Mouse (Mus musculus) MEL (cell line): ENCODE results near the gene Pip4p1. TPM values are rescaled to one million over a fixed set of nuclear protein-coding genes. Genes with fewer than 3 reads are reported as not detected.

Experiments
- DNase-seq: peaks from one replicate; pipeline ENCODE4 v3.0.0; 2011; ENCODE audit warnings: low read depth, low spot score
- H3K27ac ChIP-seq: 2 replicates; pipeline ENCODE4 v1.5.1; 2012; ENCODE audit warnings: low read depth, mild to moderate bottlenecking, control low read depth, low read length, moderate library complexity; ENCODE audit not compliant: control insufficient read depth
- H3K27me3 ChIP-seq, 2 experiments: fragments of 150-350 bp in 1 of 2; sonication (generic) in 1 of 2; 2 replicates each; pipeline ENCODE4 v1.6.1; 2012; ENCODE audit warnings: low read length in 2 of 2, mild to moderate bottlenecking in 2 of 2, improper control_type of control experiment in 1 of 2, moderate library complexity in 1 of 2; ENCODE audit not compliant: insufficient read depth in 2 of 2, control insufficient read depth in 1 of 2
- H3K36me3 ChIP-seq, 2 experiments: 2 replicates each; pipeline ENCODE4 v1.6.1; 2012 to 2014; ENCODE audit warnings: low read length in 2 of 2, improper control_type of control experiment in 1 of 2, inconsistent platforms in 1 of 2, mild to moderate bottlenecking in 1 of 2; ENCODE audit not compliant: insufficient read depth in 2 of 2, control insufficient read depth in 1 of 2
- H3K4me1 ChIP-seq, 2 experiments: fragments of 150-350 bp in 1 of 2; sonication (generic) in 1 of 2; 2 replicates each; pipeline ENCODE4 v1.6.1; 2012; ENCODE audit warnings: low read length in 2 of 2, improper control_type of control experiment in 1 of 2, mild to moderate bottlenecking in 1 of 2; ENCODE audit not compliant: insufficient read depth in 2 of 2, control insufficient read depth in 1 of 2
- H3K4me3 ChIP-seq, 2 experiments: fragments of 150-350 bp in 1 of 2; sonication (generic) in 1 of 2; 2 replicates each; pipeline ENCODE4 v1.5.1; 2012; ENCODE audit warnings: low read depth in 2 of 2, low read length in 2 of 2, mild to moderate bottlenecking in 2 of 2, moderate library complexity in 2 of 2, control low read depth in 1 of 2, improper control_type of control experiment in 1 of 2; ENCODE audit not compliant: control insufficient read depth in 1 of 2, insufficient read depth in 1 of 2
- H3K79me2 ChIP-seq: 2 replicates; pipeline ENCODE4 v1.6.1; 2012; ENCODE audit warnings: mild to moderate bottlenecking, low read length, moderate library complexity; ENCODE audit not compliant: control insufficient read depth, poor library complexity, insufficient read depth
- H3K9ac ChIP-seq: 2 replicates; pipeline ENCODE4 v1.6.1; 2012; ENCODE audit warnings: low read depth, mild to moderate bottlenecking, control low read depth, low read length, moderate library complexity; ENCODE audit not compliant: control insufficient read depth, poor library complexity, severe bottlenecking
- H3K9me3 ChIP-seq: fragments of 150-350 bp; sonication (generic); replicated peaks from 2 replicates; pipeline ENCODE4 v1.6.1; 2012; ENCODE audit warnings: mild to moderate bottlenecking, low read length, improper control_type of control experiment, moderate library complexity; ENCODE audit not compliant: insufficient read depth
- CHD2 ChIP-seq: IDR thresholded peaks from 2 replicates; pipeline ENCODE4 v1.6.1; 2011; ENCODE audit warnings: low read length, improper control_type of control experiment
- CTCF ChIP-seq, 3 experiments: IDR thresholded peaks in 2 of 3; conservative IDR thresholded peaks in 1 of 3; 2 replicates each; pipeline ENCODE4 v1.5.1; 2011 to 2012; ENCODE audit warnings: low read length in 3 of 3, low read depth in 2 of 3, mild to moderate bottlenecking in 2 of 3, improper control_type of control experiment in 1 of 3, inconsistent platforms in 1 of 3, mixed read lengths in 1 of 3, moderate library complexity in 1 of 3; ENCODE audit not compliant: control insufficient read depth in 1 of 3, insufficient read depth in 1 of 3, poor library complexity in 1 of 3, severe bottlenecking in 1 of 3
- ELF1 ChIP-seq: IDR thresholded peaks from 2 replicates; pipeline ENCODE4 v1.6.1; 2014; ENCODE audit warnings: low read depth, mild to moderate bottlenecking, inconsistent platforms, low read length, improper control_type of control experiment, moderate library complexity
- ETS1 ChIP-seq: IDR thresholded peaks from 2 replicates; pipeline ENCODE4 v1.6.1; 2012; ENCODE audit warnings: low read depth, mild to moderate bottlenecking, inconsistent platforms, low read length, improper control_type of control experiment, moderate library complexity
- GABPA ChIP-seq: IDR thresholded peaks from 2 replicates; pipeline ENCODE4 v1.6.1; 2012; ENCODE audit warnings: low read depth, mild to moderate bottlenecking, inconsistent platforms, low read length, improper control_type of control experiment, moderate library complexity
- HCFC1 ChIP-seq: IDR thresholded peaks from 2 replicates; pipeline ENCODE4 v1.6.1; 2012; ENCODE audit warnings: low read depth, mild to moderate bottlenecking, inconsistent platforms, low read length, improper control_type of control experiment, moderate library complexity
- JUND ChIP-seq: IDR thresholded peaks from 2 replicates; pipeline ENCODE4 v1.6.1; 2011; ENCODE audit warnings: low read depth, mild to moderate bottlenecking, improper control_type of control experiment, low read length
- MAFK ChIP-seq: IDR thresholded peaks from 2 replicates; pipeline ENCODE4 v1.6.1; 2011; ENCODE audit warnings: low read depth, mild to moderate bottlenecking, low read length, improper control_type of control experiment, borderline replicate concordance
- MAX ChIP-seq: IDR thresholded peaks from 2 replicates; pipeline ENCODE4 v1.6.1; 2011; ENCODE audit warnings: low read length, improper control_type of control experiment
- MAZ ChIP-seq: IDR thresholded peaks from 2 replicates; pipeline ENCODE4 v1.6.1; 2012; ENCODE audit warnings: low read depth, mild to moderate bottlenecking, inconsistent platforms, low read length, improper control_type of control experiment
- MEF2A ChIP-seq: IDR thresholded peaks from 2 replicates; pipeline ENCODE4 v1.6.1; 2014; ENCODE audit warnings: low read depth, mild to moderate bottlenecking, inconsistent platforms, low read length, improper control_type of control experiment; ENCODE audit not compliant: poor library complexity, insufficient replicate concordance, severe bottlenecking; ENCODE audit errors: extremely low read depth
- MYB ChIP-seq: IDR thresholded peaks from 2 replicates; pipeline ENCODE4 v1.6.1; 2011; ENCODE audit warnings: mild to moderate bottlenecking, low read depth, low read length, improper control_type of control experiment
- NELFE ChIP-seq: IDR thresholded peaks from 2 replicates; pipeline ENCODE4 v1.6.1; 2011; ENCODE audit warnings: low read depth, low read length, improper control_type of control experiment
- NRF1 ChIP-seq: IDR thresholded peaks from 2 replicates; pipeline ENCODE4 v1.6.1; 2014; ENCODE audit warnings: low read depth, mild to moderate bottlenecking, inconsistent platforms, low read length, improper control_type of control experiment, moderate library complexity; ENCODE audit not compliant: poor library complexity, insufficient read depth, severe bottlenecking
- POLR2A ChIP-seq, 2 experiments: IDR thresholded peaks; 2 replicates each; pipeline ENCODE4 v1.6.1; 2011 to 2012; ENCODE audit warnings: low read length in 2 of 2, mild to moderate bottlenecking in 2 of 2, control low read depth in 1 of 2, improper control_type of control experiment in 1 of 2, low read depth in 1 of 2, moderate library complexity in 1 of 2; ENCODE audit not compliant: control insufficient read depth in 1 of 2, insufficient read depth in 1 of 2, poor library complexity in 1 of 2
- POLR2AphosphoS2 ChIP-seq: IDR thresholded peaks from 2 replicates; pipeline ENCODE4 v1.6.1; 2011; ENCODE audit warnings: low read length, improper control_type of control experiment
- RCOR1 ChIP-seq: IDR thresholded peaks from 2 replicates; pipeline ENCODE4 v1.6.1; 2012; ENCODE audit warnings: low read depth, mild to moderate bottlenecking, inconsistent platforms, low read length, improper control_type of control experiment
- SIN3A ChIP-seq: IDR thresholded peaks from 2 replicates; pipeline ENCODE4 v1.6.1; 2012; ENCODE audit warnings: low read length, improper control_type of control experiment, inconsistent platforms
- SMC3 ChIP-seq: IDR thresholded peaks from 2 replicates; pipeline ENCODE4 v1.6.1; 2011; ENCODE audit warnings: low read depth, low read length, improper control_type of control experiment
- TAL1 ChIP-seq: IDR thresholded peaks from 2 replicates; pipeline ENCODE4 v1.6.1; 2012; ENCODE audit warnings: mild to moderate bottlenecking, inconsistent platforms, low read length, moderate library complexity, mixed read lengths
- TBP ChIP-seq: IDR thresholded peaks from 2 replicates; pipeline ENCODE4 v1.8.0; 2011; ENCODE audit warnings: low read depth, low read length, improper control_type of control experiment
- TCF12 ChIP-seq: IDR thresholded peaks from 2 replicates; pipeline ENCODE4 v1.6.1; 2014; ENCODE audit warnings: low read depth, mild to moderate bottlenecking, inconsistent platforms, low read length, improper control_type of control experiment, moderate library complexity
- USF1 ChIP-seq: IDR thresholded peaks from 2 replicates; pipeline ENCODE4 v1.6.1; 2014; ENCODE audit warnings: low read depth, mild to moderate bottlenecking, inconsistent platforms, low read length, improper control_type of control experiment, moderate library complexity
- USF2 ChIP-seq, 2 experiments: IDR thresholded peaks; 2 replicates each; pipeline ENCODE4 v1.6.1; 2011 to 2012; ENCODE audit warnings: improper control_type of control experiment in 2 of 2, low read length in 2 of 2, borderline replicate concordance in 1 of 2, inconsistent platforms in 1 of 2, low read depth in 1 of 2, mild to moderate bottlenecking in 1 of 2; ENCODE audit not compliant: insufficient read depth in 1 of 2
- ZC3H11A ChIP-seq: IDR thresholded peaks from 2 replicates; pipeline ENCODE4 v1.6.1; 2012; ENCODE audit warnings: low read depth, mild to moderate bottlenecking, inconsistent platforms, low read length, improper control_type of control experiment
- ZMIZ1 ChIP-seq: IDR thresholded peaks from 2 replicates; pipeline ENCODE4 v1.6.1; 2012; ENCODE audit warnings: low read depth, mild to moderate bottlenecking, inconsistent platforms, low read length, improper control_type of control experiment, moderate library complexity
- ZNF384 ChIP-seq: IDR thresholded peaks from 2 replicates; pipeline ENCODE4 v1.6.1; 2012; ENCODE audit warnings: low read depth, mild to moderate bottlenecking, inconsistent platforms, low read length, improper control_type of control experiment
- polyA plus RNA-seq, 2 experiments: library from polyadenylated mRNA; stranded (reverse) in 1 of 2; unstranded in 1 of 2; fragments of >175 nt in 1 of 2; fragments of >200 nt in 1 of 2; gene quantifications; 2 replicates each; pipeline versions ENCODE4 v1.2.1 to v1.2.4; 2012; ENCODE audit warnings: low replicate concordance in 2 of 2, low read depth in 1 of 2; ENCODE audit not compliant: insufficient read length in 2 of 2, insufficient read depth in 1 of 2, missing spikeins in 1 of 2
- total RNA-seq: library from RNA; depleted of rRNA; stranded (reverse); fragments of 300-350 nt; gene quantifications from 2 replicates; pipeline ENCODE4 v1.2.3, GENCODE M21; 2012

Pip4p1 gene
- total and polyA plus RNA-seq, 3 experiments, result 12.2 to 21.6 TPM; not detected in 1

DNA sequence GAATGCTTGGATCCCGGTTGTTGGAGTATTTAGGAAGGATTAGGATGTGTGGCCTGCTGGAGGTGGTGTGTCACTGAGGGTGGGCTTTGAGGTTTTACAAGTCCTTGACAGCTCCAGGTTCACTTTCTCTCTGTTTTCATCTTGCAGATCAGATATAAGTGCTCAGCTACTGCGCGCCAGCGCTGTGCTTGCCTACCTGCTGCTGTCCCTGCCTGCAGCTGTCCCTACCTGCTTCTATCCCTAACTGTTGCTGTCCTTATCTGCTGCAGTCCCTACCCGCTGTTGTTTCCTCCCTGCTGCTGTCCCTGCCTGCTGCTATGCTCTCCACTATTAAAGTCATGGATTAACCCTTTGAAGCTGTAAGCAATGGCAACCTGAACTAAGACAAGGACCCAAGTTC, 44.3 kb upstream of the Pip4p1 start:
- H3K36me3 ChIP-seq, result no peaks in the 10 kb centered on the region
- H3K79me2 ChIP-seq, result no peaks in the 10 kb centered on the region
- H3K4me1 ChIP-seq, result no peaks in the 10 kb centered on the region
- DNase-seq, result no peak
- no peaks in the 10 kb centered on the region for H3K27me3 ChIP-seq
- H3K4me3 ChIP-seq, result no peak overlapping the region
- no peak overlapping the region for H3K9ac ChIP-seq
- no peaks in the 10 kb centered on the region for H3K9me3 ChIP-seq
- no peak for TF ChIP-seq MEF2A
- TF ChIP-seq CTCF (IDR thresholded peaks at IDR 0.05 in 2 of 3, conservative IDR thresholded peaks at IDR 0.05 in 1 of 3; ENCODE audit: control insufficient read depth in 1 of 3, insufficient read depth in 1 of 3, low read depth in 2 of 3, low read length in 3 of 3, poor library complexity in 1 of 3, severe bottlenecking in 1 of 3), result no peak
- no peak for TF ChIP-seq USF1
- no peak for TF ChIP-seq RCOR1
- TF ChIP-seq USF2 (IDR thresholded peaks at IDR 0.05; ENCODE audit: borderline replicate concordance in 1 of 2, insufficient read depth in 1 of 2, low read depth in 1 of 2, low read length in 2 of 2), result no peak
- TF ChIP-seq TBP, result no peak
- TF ChIP-seq NELFE, result no peak
- TF ChIP-seq MAX, result no peak
- TF ChIP-seq MYB, result no peak
- TF ChIP-seq ETS1, result no peak
- no peak for TF ChIP-seq SMC3
- no peak for TF ChIP-seq HCFC1
- no peak for TF ChIP-seq NRF1
- no peak for TF ChIP-seq JUND
- TF ChIP-seq TAL1, result no peak
- no peak overlapping the region for H3K27ac ChIP-seq

- peak; percentile 0 for DNase-seq
- Histone ChIP-seq H3K27me3 (no peaks in the 10 kb centered on the region), H3K4me3 (no peak overlapping the region), H3K27ac (no peak overlapping the region), H3K9ac (no peak overlapping the region), H3K4me1 (no peaks in the 10 kb centered on the region), H3K36me3 (no peaks in the 10 kb centered on the region), H3K79me2 (no peaks in the 10 kb centered on the region), H3K9me3 (no peaks in the 10 kb centered on the region)
- no peak for TF ChIP-seq ZNF384
- TF ChIP-seq TCF12, result no peak
- no peak for TF ChIP-seq MAFK
- no peak for TF ChIP-seq POLR2AphosphoS2
- no peak for TF ChIP-seq USF2 (IDR thresholded peaks at IDR 0.05; ENCODE audit: borderline replicate concordance in 1 of 2, insufficient read depth in 1 of 2, low read depth in 1 of 2, low read length in 2 of 2)
- no peak for TF ChIP-seq GABPA
- TF ChIP-seq SIN3A, result no peak
- no peak for TF ChIP-seq MYB
- TF ChIP-seq POLR2A (IDR thresholded peaks at IDR 0.05; ENCODE audit: control insufficient read depth in 1 of 2, insufficient read depth in 1 of 2, low read depth in 1 of 2, low read length in 2 of 2, poor library complexity in 1 of 2), result no peak
- no peak for TF ChIP-seq ZMIZ1
- no peak for TF ChIP-seq SMC3
- TF ChIP-seq MAZ, result no peak
- TF ChIP-seq NELFE, result no peak
- TF ChIP-seq NRF1, result no peak
- TF ChIP-seq CHD2, result no peak
- TF ChIP-seq ZC3H11A, result no peak
- no peak for TF ChIP-seq ELF1
Measured at GRCm38 (mm10) chr14:50973700-50974099, 43.0 kb upstream of the Pip4p1 start.
